Mouse (Mus musculus): ENCODE results near the gene Rmnd5a. TPM values are rescaled to one million over a fixed set of nuclear protein-coding genes. Genes with fewer than 3 reads are reported as not detected.
"Not testable (repeated sequence)": the region's sequence is repeated elsewhere in the genome, so short reads cannot be mapped to it uniquely, and the experiment has no call there.

Rmnd5a gene
- 45.6 and 55.6 TPM in 2 replicates for total RNA-seq (2014; rRNA removed)
- 5.3 and 6.4 TPM in 2 replicates for polyA plus RNA-seq (2015; fragmentation: Nextera tagmentation; extraction: Ambion mirVana)

GRCm38 (mm10) chr6:71440492-71441250, at the start of gene Rmnd5a:
TSS of gene Rmnd5a (minus strand) at chr6:71440637.
- no peaks in the 10 kb centered on the region for H3K27me3 ChIP-seq (ENCODE audit: insufficient read depth, low read length)
- H3K36me3 ChIP-seq (ENCODE audit: insufficient read depth): no peaks in the 10 kb centered on the region
- peak within 1 kb of the TSS; percentile 95 for H3K4me3 ChIP-seq (ENCODE audit: low read depth, low read length)
- H3K27ac ChIP-seq (ENCODE audit: low read depth, low read length): peak within 1 kb of the TSS; percentile 97
- peaks cover 33% of the 10 kb centered on the region for H3K4me1 ChIP-seq (ENCODE audit: insufficient read depth)
- H3K9ac ChIP-seq: peak within 1 kb of the TSS; percentile 88
- peak within 1 kb of the TSS; percentile 82 for H3K4me2 ChIP-seq (ENCODE audit: low read depth)
- ATAC-seq: peak; percentile 98
- DNase-seq: peak; percentile 99
- WGBS: 3% methylated on average over 75 of the region's 75 CpGs
- no peaks in the 10 kb centered on the region for H3K9me3 ChIP-seq (ENCODE audit: low read length)
- peak; percentile 66 for TF ChIP-seq CTCF (IDR thresholded peaks at IDR 0.05; ENCODE audit: low read depth)

GRCm38 (mm10) chr6:71487966-71488365, 47.5 kb upstream of the Rmnd5a start:
- TF ChIP-seq CTCF (IDR thresholded peaks at IDR 0.05; ENCODE audit: low read depth): no peak
- H3K27ac ChIP-seq (ENCODE audit: low read depth, low read length): no peak overlapping the region
- H3K4me1 ChIP-seq (ENCODE audit: insufficient read depth): no peaks in the 10 kb centered on the region
- H3K4me3 ChIP-seq (ENCODE audit: low read depth, low read length): no peak overlapping the region
- no peak overlapping the region for H3K9ac ChIP-seq
- H3K9me3 ChIP-seq (ENCODE audit: low read length): no peaks in the 10 kb centered on the region
- ATAC-seq (no peak), DNase-seq (no peak)
- H3K36me3 ChIP-seq (ENCODE audit: insufficient read depth): no peaks in the 10 kb centered on the region
- WGBS: 48% methylated on average over 4 of the region's 4 CpGs
- no peaks in the 10 kb centered on the region for H3K27me3 ChIP-seq (ENCODE audit: insufficient read depth, low read length)
- H3K4me2 ChIP-seq (ENCODE audit: low read depth): no peak overlapping the region

DNA sequence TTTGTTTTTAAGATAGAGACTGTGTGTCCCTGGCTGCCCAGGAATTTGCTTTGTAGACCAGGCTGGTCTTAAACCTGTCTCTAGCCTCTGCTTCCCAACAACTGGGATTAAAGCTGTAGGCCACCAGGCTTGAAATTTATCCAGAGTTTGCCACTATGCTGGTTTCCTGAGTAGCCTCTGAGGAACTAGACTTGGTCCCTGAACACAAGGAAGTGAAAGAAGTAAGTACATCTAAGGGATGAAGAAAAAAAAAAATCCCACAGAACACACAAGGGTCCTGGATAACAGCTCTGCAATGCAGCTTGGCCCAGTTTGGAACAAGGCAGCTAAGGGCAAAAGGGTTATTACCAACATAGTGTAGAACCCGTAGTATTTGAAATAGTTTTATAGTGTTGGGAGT, 46.4 kb upstream of the Rmnd5a start:
- no peak overlapping the region for H3K4me2 ChIP-seq (ENCODE audit: low read depth)
- no peaks in the 10 kb centered on the region for H3K36me3 ChIP-seq (ENCODE audit: insufficient read depth)
- no peaks in the 10 kb centered on the region for H3K27me3 ChIP-seq (ENCODE audit: insufficient read depth, low read length)
- no peak for DNase-seq
- H3K9ac ChIP-seq: no peak overlapping the region
- no peak for ATAC-seq
- no peak overlapping the region for H3K27ac ChIP-seq (ENCODE audit: low read depth, low read length)
- H3K4me1 ChIP-seq (ENCODE audit: insufficient read depth): no peaks in the 10 kb centered on the region
- WGBS: 82% methylated on average over 1 of the region's 1 CpGs
- H3K4me3 ChIP-seq (ENCODE audit: low read depth, low read length): no peak overlapping the region
- TF ChIP-seq CTCF (IDR thresholded peaks at IDR 0.05; ENCODE audit: low read depth): no peak
- no peaks in the 10 kb centered on the region for H3K9me3 ChIP-seq (ENCODE audit: low read length)

GRCm38 (mm10) chr6:71486226-71486625, 45.8 kb upstream of the Rmnd5a start:
- Histone ChIP-seq H3K4me1 (ENCODE audit: insufficient read depth) (no peaks in the 10 kb centered on the region), H3K36me3 (ENCODE audit: insufficient read depth) (no peaks in the 10 kb centered on the region), H3K9ac (no peak overlapping the region), H3K4me3 (ENCODE audit: low read depth, low read length) (no peak overlapping the region), H3K4me2 (ENCODE audit: low read depth) (no peak overlapping the region), H3K27ac (ENCODE audit: low read depth, low read length) (no peak overlapping the region), H3K9me3 (ENCODE audit: low read length) (no peaks in the 10 kb centered on the region), H3K27me3 (ENCODE audit: insufficient read depth, low read length) (no peaks in the 10 kb centered on the region)
- no peak for TF ChIP-seq CTCF (IDR thresholded peaks at IDR 0.05; ENCODE audit: low read depth)
- no peak for ATAC-seq
- DNase-seq: no peak
- WGBS: 82% methylated on average over 2 of the region's 2 CpGs

GRCm38 (mm10) chr6:71485246-71485645, 44.8 kb upstream of the Rmnd5a start:
- Histone ChIP-seq H3K9ac (no peak overlapping the region), H3K27ac (ENCODE audit: low read depth, low read length) (no peak overlapping the region), H3K36me3 (ENCODE audit: insufficient read depth) (no peaks in the 10 kb centered on the region), H3K4me1 (ENCODE audit: insufficient read depth) (no peaks in the 10 kb centered on the region), H3K4me2 (ENCODE audit: low read depth) (no peak overlapping the region), H3K27me3 (ENCODE audit: insufficient read depth, low read length) (no peaks in the 10 kb centered on the region), H3K9me3 (ENCODE audit: low read length) (no peaks in the 10 kb centered on the region), H3K4me3 (ENCODE audit: low read depth, low read length) (no peak overlapping the region)
- no peak for DNase-seq
- 80% methylated on average over 5 of the region's 5 CpGs for WGBS
- ATAC-seq: no peak
- TF ChIP-seq CTCF (IDR thresholded peaks at IDR 0.05; ENCODE audit: low read depth): no peak

DNA sequence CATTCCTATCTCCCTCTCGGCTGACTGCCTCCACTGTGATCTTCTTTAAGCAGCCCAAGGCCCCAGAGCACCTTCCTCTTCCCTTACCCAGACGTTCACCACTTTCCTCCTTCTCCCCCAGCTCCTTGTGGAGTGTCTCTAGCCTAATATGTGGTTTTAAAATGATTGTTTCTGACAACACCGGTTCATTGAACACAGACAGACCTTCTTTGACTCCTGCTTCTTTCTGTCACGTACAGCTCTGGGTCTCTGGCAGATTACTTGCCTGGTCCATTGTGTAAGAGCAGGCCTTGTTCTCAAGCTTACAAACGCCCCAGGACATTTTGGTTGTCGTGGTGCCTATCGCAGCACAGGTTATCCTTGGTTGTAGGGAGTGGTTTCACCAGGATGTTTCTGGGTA, 40.7 kb upstream of the Rmnd5a start:
- no peaks in the 10 kb centered on the region for H3K36me3 ChIP-seq (ENCODE audit: insufficient read depth)
- H3K27me3 ChIP-seq (ENCODE audit: insufficient read depth, low read length): no peaks in the 10 kb centered on the region
- DNase-seq (no peak), ATAC-seq (no peak)
- H3K4me2 ChIP-seq (ENCODE audit: low read depth): no peak overlapping the region
- no peak overlapping the region for H3K4me3 ChIP-seq (ENCODE audit: low read depth, low read length)
- no peak overlapping the region for H3K9ac ChIP-seq
- H3K4me1 ChIP-seq (ENCODE audit: insufficient read depth): no peaks in the 10 kb centered on the region
- TF ChIP-seq CTCF (IDR thresholded peaks at IDR 0.05; ENCODE audit: low read depth): no peak
- H3K9me3 ChIP-seq (ENCODE audit: low read length): no peaks in the 10 kb centered on the region
- H3K27ac ChIP-seq (ENCODE audit: low read depth, low read length): no peak overlapping the region
- WGBS: 36% methylated on average over 7 of the region's 7 CpGs

- Histone ChIP-seq H3K4me3 (ENCODE audit: low read depth, low read length) (no peak overlapping the region), H3K9me3 (ENCODE audit: low read length) (no peaks in the 10 kb centered on the region), H3K27ac (ENCODE audit: low read depth, low read length) (no peak overlapping the region), H3K4me2 (ENCODE audit: low read depth) (no peak overlapping the region), H3K36me3 (ENCODE audit: insufficient read depth) (no peaks in the 10 kb centered on the region), H3K27me3 (ENCODE audit: insufficient read depth, low read length) (no peaks in the 10 kb centered on the region), H3K9ac (no peak overlapping the region), H3K4me1 (ENCODE audit: insufficient read depth) (no peaks in the 10 kb centered on the region)
- DNase-seq (no peak), ATAC-seq (no peak)
- TF ChIP-seq CTCF (IDR thresholded peaks at IDR 0.05; ENCODE audit: low read depth): no peak
- WGBS: 72% methylated on average over 1 of the region's 1 CpGs
Measured at GRCm38 (mm10) chr6:71480136-71480535, 39.7 kb upstream of the Rmnd5a start.

DNA sequence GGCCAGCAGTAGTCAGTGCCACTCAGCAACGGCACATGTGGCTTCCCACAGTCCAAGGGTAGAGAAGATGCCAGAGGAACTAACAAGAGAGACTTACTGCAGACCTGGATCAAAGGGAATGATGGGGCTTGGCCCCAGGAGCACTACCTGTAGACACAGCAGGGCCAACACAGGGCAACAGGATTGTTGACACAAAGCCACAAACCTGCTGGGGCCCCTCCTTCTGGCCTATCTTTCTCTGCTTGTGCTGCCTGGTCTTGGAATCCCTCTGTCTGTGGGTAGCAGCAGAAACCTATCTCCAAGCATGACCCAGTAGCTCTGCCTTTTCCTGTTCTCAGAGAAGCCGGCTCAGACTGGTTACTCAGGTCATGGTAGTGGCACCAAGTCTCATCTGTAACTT, 39.2 kb upstream of the Rmnd5a start:
- H3K4me1 ChIP-seq (ENCODE audit: insufficient read depth); DNase-seq: not testable (repeated sequence)

GRCm38 (mm10) chr6:71478816-71479568, 38.6 kb upstream of the Rmnd5a start:
- ATAC-seq; H3K9me3 ChIP-seq (ENCODE audit: low read length); H3K36me3 ChIP-seq (ENCODE audit: insufficient read depth); H3K9ac ChIP-seq; DNase-seq; H3K27me3 ChIP-seq (ENCODE audit: insufficient read depth, low read length); H3K4me2 ChIP-seq (ENCODE audit: low read depth); H3K27ac ChIP-seq (ENCODE audit: low read depth, low read length); H3K4me3 ChIP-seq (ENCODE audit: low read depth, low read length); H3K4me1 ChIP-seq (ENCODE audit: insufficient read depth): not testable (repeated sequence)
- 85% methylated on average over 10 of the region's 10 CpGs for WGBS

More for the DNA sequence above, 39.2 kb upstream of the Rmnd5a start:
- H3K4me2 ChIP-seq (ENCODE audit: low read depth); ATAC-seq; H3K27ac ChIP-seq (ENCODE audit: low read depth, low read length); H3K9ac ChIP-seq; H3K4me3 ChIP-seq (ENCODE audit: low read depth, low read length); H3K9me3 ChIP-seq (ENCODE audit: low read length); H3K27me3 ChIP-seq (ENCODE audit: insufficient read depth, low read length); H3K36me3 ChIP-seq (ENCODE audit: insufficient read depth): not testable (repeated sequence)
- 89% methylated on average over 2 of the region's 2 CpGs for WGBS

Data from forebrain, postnatal 0 days (tissue).